Mouse (Mus musculus) adrenal gland, adult 18-20 months (tissue): Measurements from ENCODE around the gene Pnldc1. TPM values are rescaled to one million over a fixed set of nuclear protein-coding genes. Genes with fewer than 3 reads are reported as not detected.
"Not testable (repeated sequence)": the region's sequence is repeated elsewhere in the genome, so short reads cannot be mapped to it uniquely, and the experiment has no call there.

Experiments used
- DNase-seq, 2 experiments: peaks; one replicate each; pipeline ENCODE4 v3.0.0; 2021 to 2022; ENCODE audit warnings: low spot score in 2 of 2
- total RNA-seq, 2 experiments: library from RNA; stranded (reverse); gene quantifications; 1 replicate in 1 of 2; 2 replicates in 1 of 2; pipeline ENCODE4 v1.2.3; 2021

Pnldc1 gene
- total RNA-seq, 2 experiments from 2014 or later = 3.3 to 5.5 TPM

DNA sequence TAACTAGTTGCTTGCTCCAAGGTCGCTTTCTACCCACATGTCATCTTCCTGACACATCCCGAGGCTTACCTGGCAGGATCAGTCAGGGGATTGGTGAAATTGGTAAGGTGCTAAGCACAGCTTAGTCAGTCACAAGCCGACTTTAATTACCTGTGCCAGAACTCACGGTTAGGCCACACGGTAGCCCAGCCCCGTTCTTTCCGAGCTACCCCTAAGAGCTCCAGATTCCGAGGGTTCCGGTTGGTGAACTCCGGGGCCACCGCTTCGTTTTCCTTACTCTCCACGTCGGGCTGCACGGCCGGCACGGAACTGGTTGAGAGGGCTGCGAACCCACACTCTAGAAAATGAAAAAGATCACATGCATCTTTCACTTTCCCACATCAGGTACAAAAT is 5.5 kb upstream of the Pnldc1 start, which contains the start of gene Tcp1:
TSS of gene Tcp1 (plus strand) at position 214 of the 393 bp plus-strand sequence.
- DNase-seq = peak in 1 of 2 experiments; percentile 23

GRCm38 (mm10) chr17:12910391-12910790 is 361 bp upstream of the Pnldc1 start:
- no peak for DNase-seq

- no peak for DNase-seq
These were observed 3.6 kb downstream of the Pnldc1 start for GRCm38 (mm10) chr17:12906436-12906835.

GRCm38 (mm10) chr17:12905810-12906209 is 4.2 kb downstream of the Pnldc1 start:
- no peak for DNase-seq

DNA sequence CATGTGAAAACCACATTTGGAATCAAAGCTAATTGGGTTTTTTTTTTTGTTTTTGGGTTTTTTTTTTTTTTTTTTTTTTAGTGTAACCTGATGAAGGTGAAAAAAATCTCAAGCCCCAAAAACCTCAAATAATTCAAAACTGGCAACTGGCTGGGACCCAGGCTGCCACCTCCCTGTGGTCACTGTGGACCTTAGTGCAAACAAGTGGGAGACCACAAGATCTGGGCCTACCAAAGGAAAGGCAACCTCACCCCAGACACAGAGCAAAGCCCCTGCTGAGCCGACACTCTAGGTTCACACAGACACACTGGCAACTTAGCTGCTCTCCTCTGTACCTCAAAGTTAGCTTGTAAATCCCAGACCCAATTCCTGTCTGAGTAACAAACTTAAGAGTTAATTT is 5.7 kb downstream of the Pnldc1 start:
- no peak for DNase-seq

DNA sequence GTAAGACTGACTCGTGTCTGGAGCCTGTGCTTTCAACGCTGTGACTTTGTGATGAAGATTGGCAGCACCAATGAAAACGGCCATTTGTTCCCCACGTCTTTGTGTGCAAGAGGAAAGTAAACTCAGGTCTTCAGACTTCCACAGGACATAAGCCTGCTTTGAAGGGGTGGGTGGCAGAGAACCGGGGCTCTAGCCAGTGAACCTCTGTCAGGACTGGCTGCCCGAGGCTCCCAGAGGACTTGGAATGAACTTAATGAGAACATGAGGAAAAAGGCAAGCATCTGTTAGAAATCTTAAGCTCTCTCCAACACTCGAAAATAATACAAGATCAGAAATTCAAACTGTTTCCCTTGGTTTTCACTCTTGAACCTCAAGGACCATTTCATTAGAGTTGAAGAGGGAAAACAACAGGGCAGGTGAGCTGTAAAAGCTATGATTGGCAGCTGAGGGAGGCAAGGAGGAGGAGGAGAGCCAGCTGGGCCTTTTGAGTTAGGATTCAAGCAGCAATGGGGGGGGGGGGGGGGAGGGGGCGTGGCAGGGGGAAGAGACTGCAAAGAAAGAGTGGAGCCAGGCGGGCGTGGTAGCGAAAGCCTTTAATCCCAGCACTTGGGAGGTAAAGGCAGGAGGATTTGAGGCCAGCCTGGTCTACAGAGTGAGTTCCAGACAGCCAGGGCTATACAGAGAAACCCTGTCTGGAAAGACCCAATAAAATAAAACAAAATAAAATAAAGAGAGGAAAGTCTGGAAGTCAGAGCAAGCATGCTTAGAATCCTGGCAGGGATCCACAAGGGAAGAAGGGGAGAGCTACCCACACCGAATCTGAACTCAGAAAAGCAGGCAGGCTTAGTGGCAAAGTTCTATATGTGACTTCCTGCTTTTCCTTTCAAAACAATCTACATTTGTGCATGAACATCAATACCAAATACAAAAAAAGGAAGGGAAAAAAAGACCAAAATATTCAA is 6.4 kb downstream of the Pnldc1 start:
- DNase-seq = no peak

DNA sequence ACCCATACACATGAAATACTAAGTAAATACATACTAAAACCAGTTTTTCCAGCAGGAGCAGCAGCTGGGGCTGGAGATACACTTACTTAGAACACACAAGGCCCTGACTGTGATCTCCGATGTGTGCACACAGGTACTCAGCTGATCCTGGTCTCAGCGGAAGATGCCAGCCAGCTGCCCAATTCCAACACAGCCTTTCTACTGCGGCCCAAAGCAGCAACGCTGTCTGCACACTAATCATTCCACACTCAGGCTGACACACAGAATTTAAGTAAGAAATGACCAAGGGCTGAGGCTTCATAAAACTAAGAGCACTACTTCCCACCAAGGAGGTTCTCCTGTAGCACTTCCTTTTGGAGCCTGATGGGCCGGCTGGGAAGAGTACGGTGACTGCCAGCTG is 7.7 kb downstream of the Pnldc1 start:
- DNase-seq = no peak

DNA sequence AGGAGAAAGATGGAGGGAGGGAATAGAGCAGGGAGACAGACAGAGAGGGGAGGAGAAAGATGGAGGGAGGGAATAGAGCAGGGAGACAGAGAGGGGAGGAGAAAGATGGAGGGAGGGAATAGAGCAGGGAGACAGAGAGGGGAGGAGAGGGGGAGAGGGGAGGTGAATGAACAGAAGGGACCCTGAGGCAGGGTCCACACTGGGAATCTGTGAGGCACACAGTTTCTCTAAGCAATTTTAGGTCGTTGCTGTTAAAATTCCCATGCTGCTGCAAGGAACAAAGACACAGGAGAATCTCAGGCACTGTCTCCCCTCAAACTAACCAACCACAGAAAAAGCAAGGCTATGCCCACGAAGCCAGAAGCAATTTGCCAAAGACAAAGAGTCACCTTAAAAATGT is 11.4 kb downstream of the Pnldc1 start:
- DNase-seq = not testable (repeated sequence)

DNA sequence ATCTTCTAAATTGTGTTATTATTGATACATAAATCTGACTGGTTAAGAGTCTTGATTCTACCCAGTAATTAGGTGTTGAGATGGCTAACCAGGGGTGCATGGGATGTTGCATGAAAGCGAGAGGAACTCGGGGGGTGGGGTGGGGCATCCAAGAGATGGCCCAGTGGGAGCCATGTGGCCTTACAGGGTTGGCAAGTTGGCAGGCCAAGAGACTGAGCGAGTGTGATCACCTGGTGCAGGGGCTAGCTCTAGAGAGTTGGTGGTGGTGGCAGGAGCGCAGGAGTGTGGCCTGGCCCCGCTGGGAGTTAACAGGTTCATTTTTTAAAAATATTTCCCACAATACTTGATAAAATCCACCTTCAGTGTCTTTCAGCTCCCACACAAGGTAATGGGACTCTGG is 12.4 kb downstream of the Pnldc1 start:
- DNase-seq = no peak

- DNase-seq = no peak
These were observed 18.0 kb downstream of the Pnldc1 start for GRCm38 (mm10) chr17:12892033-12892432.

DNA sequence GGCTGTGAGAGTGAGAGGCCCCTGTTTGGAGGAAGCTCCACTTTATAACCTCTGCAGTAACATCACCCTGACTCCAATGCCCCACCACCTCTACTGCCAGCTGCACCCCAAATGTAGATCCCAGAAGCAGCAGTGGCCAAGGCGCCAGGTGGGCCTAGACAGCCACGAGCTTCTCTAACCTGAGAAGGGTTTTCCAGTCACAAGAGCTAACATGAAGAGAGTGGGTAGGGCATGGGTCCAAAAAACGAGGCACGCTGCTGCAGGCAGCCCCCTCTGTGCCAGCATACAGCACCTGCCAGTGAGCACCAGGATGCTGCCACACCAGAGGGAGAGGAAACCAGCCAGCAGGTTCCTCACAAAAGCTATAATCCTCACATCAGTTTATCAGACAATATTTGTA is 19.0 kb downstream of the Pnldc1 start:
- DNase-seq = no peak

DNA sequence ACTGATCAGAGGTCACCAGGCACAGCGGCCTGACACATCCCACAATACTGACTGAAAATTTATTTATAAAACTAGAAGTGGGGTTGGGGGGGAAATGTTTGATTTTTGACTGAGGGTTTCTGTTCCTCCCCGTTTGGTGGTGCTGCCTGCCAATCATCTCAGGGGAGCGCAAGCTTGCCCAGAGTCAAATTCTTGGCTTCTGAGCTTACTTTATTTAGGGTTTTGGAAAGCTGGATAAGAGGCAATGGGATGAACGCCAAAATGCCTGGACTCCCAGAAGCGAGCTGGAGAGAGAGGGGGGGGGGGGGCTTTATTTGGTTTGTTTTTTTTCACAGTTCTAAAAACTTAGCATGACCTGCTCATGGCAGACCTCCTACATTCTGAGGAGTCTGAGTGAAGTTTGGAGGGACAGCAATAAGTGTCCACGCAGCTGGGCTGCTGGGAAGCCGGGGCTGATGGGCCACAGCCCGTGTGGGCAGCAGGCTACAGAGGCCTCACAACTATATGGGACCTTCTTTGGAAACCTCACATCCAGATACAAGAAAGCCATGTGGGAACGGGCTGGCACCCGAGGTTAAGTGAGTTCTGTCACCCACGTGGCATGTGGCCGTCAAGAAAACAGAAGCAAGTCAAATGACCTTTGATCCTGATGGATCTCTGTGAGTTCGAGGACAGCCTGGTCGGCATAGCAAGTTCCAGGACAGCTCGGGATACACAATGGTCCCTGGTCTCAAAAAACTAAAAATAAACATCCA is 22.8 kb downstream of the Pnldc1 start:
- DNase-seq = no peak

GRCm38 (mm10) chr17:12886620-12887019 is 23.4 kb downstream of the Pnldc1 start:
- DNase-seq = no peak

DNA sequence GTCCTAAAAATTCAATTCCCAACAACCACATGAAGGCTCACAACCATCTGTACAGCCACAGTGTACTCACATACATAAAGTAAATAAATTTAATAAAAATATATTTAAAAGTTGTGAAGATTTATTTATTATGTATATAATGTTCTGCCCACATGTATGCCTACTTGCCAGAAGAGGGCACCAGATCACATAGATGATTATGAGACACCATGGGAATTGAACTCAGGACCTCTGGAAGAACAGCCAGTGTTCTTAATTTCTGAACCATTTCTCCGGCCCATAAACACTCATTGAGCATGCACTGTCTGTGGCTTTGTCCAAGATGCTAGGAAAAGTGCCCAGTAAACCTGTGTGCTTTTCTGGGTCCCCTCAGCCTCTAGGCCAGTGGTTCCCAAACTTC is 28.8 kb downstream of the Pnldc1 start:
- DNase-seq = no peak

GRCm38 (mm10) chr17:12880178-12880577 is 29.9 kb downstream of the Pnldc1 start:
- DNase-seq = peak; percentile 73 to 74

DNA sequence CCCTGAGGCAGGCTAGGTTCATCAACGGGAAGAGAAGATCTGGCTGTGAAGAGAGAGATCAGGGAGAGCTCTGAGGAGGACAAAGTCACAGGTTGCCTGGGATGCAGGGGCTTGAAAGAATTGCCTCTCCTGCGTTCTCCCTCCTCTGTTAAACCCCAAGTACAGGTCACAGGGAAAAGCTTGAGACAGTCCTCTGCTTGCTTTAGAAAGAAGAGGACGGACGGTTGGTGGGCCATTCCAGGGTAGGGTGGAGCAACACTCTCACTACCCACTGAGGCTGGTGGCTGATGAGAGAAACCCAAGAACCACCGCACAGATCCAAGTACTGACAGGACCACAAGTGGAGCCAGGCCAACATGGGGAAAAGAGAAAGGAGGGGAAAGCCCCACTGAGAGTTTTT is 34.3 kb downstream of the Pnldc1 start, which contains the start of gene Mrgprh:
TSS of gene Mrgprh (plus strand) at position 301 of the 400 bp plus-strand sequence.
- no peak for DNase-seq

DNA sequence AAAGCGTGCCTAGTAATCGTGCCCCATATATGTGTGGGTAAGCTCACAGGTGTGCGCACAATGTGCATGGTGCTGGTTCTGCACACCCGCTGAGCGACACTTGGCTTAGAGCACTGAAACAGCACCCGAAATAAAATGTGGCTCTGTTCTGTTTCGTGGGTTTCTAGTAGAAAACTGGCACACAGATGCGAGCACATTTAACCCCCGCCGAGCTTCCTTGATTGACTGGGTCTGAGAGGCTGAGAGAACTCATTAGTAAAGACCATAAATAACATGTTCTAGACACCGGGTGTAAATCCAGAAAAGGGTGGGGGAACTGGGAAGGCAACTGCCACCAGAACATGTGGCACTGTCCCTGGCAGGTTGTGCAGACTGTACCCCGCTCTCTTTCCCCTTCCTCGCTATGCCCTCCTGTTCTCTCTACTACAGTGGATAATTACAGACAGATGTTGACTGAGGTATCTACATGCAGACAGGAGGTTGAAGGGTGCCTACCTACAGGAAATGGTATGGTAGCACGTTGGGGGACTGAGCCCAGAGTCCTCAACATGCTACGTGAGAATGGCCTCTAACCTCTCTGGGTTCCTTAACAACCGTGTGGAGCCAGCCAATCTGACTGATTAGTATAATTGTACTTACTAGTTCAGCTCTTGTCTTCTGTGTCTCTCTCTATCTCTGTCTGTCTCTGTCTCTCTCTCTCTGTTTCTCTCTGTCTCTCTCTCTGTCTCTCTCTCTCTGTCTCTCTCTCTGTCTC is 37.6 kb downstream of the Pnldc1 start:
- DNase-seq = no peak

GRCm38 (mm10) chr17:12868640-12869039 is 41.4 kb downstream of the Pnldc1 start:
- DNase-seq = no peak

DNA sequence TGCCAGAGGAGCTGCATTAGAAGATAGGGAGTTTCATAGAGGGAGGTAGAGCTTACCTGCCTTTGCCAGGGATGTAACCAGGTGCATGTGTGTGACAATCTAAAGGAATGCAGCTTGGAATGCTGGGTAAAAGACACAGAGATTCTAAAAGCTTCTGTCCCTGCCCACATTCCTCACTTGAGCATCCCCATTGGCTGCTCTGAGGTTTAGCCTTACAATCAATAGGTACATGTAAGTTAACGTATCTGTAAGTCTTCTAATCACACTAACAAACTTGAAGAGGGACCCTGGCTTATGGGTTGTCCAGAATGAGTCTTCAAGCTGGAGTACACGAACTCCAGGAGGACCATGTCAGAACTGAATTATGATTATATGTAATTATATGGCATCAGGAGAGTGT is 42.0 kb downstream of the Pnldc1 start, which contains the start of gene Mas1:
TSS of gene Mas1 (minus strand) at position 101 of the 400 bp plus-strand sequence.
- no peak for DNase-seq

DNA sequence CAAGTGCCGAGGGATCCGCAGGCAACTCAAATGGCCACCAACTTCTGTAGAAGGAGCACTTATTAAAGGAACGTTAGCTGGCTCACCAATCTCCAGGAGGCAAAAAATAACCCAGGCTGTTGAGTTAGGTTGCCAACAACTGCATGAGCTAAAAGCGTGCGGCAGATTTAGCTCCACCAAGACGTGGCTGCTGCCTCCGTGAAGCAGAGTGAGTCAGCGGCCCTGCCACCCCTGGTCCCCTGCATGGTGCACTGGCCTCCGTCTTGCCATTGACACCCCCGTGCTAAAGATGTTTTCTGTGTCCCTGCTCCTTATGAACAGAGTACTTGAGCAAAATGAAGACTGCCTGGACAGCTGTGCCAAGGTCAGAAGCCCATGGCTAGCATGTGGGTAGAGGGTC is 43.2 kb downstream of the Pnldc1 start:
- DNase-seq = no peak

DNA sequence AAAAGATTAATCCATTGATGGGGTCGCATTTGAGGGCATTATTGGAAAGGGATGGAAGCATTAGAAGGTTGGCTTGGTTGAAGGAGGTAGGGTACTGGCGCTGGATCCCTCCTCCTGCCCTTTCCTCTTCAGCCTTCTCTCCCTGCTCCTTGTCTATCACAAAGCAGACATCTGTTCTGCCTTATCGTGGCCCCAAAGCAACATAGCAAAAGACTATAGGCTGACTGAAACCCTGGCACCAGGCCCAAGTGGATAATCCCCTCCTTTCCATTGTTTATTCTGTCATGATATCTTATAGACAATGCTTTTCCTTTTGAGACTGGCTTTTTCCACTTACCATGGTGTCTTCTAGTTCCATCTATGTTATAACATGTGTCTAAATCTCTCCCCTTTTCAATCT is 44.6 kb downstream of the Pnldc1 start:
- DNase-seq = no peak
